In the genomic region with DNA sequence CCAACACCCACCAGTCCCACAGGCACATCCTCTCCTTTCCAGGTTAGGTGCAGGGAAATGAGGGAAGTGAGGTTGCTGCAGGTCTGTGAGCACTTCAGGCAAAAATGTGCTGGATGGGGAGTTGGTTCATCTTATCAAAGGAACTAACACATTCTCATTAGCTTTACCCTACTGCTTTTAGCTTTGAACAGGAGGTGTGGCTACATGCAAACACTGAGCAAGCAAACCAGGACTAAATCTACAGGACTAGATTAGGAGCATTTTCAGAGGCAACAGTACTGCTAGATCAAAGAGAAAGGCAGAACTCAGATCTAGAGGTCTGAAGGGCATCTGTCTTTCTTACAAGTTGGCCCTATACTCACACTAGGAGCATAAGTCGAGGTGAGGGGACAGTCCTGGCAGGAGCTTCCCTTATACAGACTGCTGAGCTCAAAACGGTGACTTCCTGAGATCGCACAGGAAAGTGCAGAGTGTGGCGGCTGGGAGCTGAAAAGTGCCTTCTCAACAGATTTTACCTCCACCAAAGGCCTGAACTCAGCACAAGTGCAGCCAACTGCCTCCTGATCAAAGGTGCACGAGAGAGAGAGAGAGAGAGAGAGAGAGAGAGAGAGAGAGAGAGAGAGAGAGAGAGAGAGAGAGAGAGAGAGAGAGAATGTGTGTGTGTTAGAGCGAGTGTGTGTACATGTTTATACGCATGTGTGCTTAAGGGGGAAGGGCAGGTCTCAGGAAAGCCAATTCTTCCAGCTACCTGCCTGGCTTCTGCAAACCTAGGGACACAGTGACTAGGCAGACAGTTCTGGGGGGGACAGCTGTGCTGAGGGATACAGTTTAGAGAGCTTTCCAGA, we compare ENCODE assay signal across 1 mouse cellular context.
TF ChIP-seq lines count a peak whose summit lies in the region.

No protein-coding gene starts in this region.

TF ChIP-seq in MEL, 35 proteins besides CTCF, POLR2A, EP300 and RAD21:
- TF ChIP-seq ZC3H11A (IDR thresholded peaks at IDR 0.05; ENCODE audit: low read depth, low read length) (no peak), USF1 (IDR thresholded peaks at IDR 0.05; ENCODE audit: low read depth, low read length) (no peak), MYC (IDR thresholded peaks at IDR 0.05; ENCODE audit: low read depth, low read length) (no peak), NELFE (IDR thresholded peaks at IDR 0.05; ENCODE audit: low read depth, low read length) (no peak), POLR2AphosphoS2 (IDR thresholded peaks at IDR 0.05; ENCODE audit: low read length) (no peak), MAX (IDR thresholded peaks at IDR 0.05; ENCODE audit: low read length) (0 out of 2 replicates have a peak, but pooled peaks have one; percentile 27), ETS1 (IDR thresholded peaks at IDR 0.05; ENCODE audit: low read depth, low read length) (no peak; the same call in 1 of the 2 replicates), ZKSCAN1 (IDR thresholded peaks at IDR 0.05; ENCODE audit: low read depth, low read length) (no peak), ZMIZ1 (IDR thresholded peaks at IDR 0.05; ENCODE audit: low read depth, low read length) (no peak), CHD2 (IDR thresholded peaks at IDR 0.05; ENCODE audit: low read length) (no peak), MAZ (IDR thresholded peaks at IDR 0.05; ENCODE audit: low read depth, low read length) (no peak), ZNF384 (IDR thresholded peaks at IDR 0.05; ENCODE audit: low read depth, low read length) (no peak), UBTF (IDR thresholded peaks at IDR 0.05; ENCODE audit: borderline replicate concordance, insufficient read depth, low read depth, low read length) (no peak), SIN3A (IDR thresholded peaks at IDR 0.05; ENCODE audit: low read length) (peak; percentile 64), TAL1 (IDR thresholded peaks at IDR 0.05; ENCODE audit: low read length) (no peak), ELF1 (IDR thresholded peaks at IDR 0.05; ENCODE audit: low read depth, low read length) (no peak), MEF2A (IDR thresholded peaks at IDR 0.05; ENCODE audit: extremely low read depth, insufficient replicate concordance, low read depth, low read length, poor library complexity, severe bottlenecking) (no peak), GATA1 (IDR thresholded peaks at IDR 0.05; ENCODE audit: low read depth, low read length) (peak; percentile 16; the same call in 1 of the 2 replicates), CHD1 (IDR thresholded peaks at IDR 0.05; ENCODE audit: low read depth, low read length) (0 out of 2 replicates have a peak, but pooled peaks have one; percentile 17), BHLHE40 (IDR thresholded peaks at IDR 0.05; ENCODE audit: borderline replicate concordance, low read depth, low read length) (no peak), RCOR1 (IDR thresholded peaks at IDR 0.05; ENCODE audit: low read depth, low read length) (no peak), POLR2AphosphoS5 (IDR thresholded peaks at IDR 0.05; ENCODE audit: borderline replicate concordance, low read depth, low read length) (no peak), GABPA (IDR thresholded peaks at IDR 0.05; ENCODE audit: low read depth, low read length) (peak; percentile 49; the same call in 1 of the 2 replicates), TCF12 (IDR thresholded peaks at IDR 0.05; ENCODE audit: low read depth, low read length) (0 out of 2 replicates have a peak, but pooled peaks have one; percentile 15), JUND (IDR thresholded peaks at IDR 0.05; ENCODE audit: low read depth, low read length) (peak; percentile 92), E2F4 (IDR thresholded peaks at IDR 0.05; ENCODE audit: borderline replicate concordance, low read depth, low read length) (no peak), HCFC1 (IDR thresholded peaks at IDR 0.05; ENCODE audit: low read depth, low read length) (no peak; the same call in 1 of the 2 replicates), KAT2A (conservative IDR thresholded peaks at IDR 0.05; ENCODE audit: low read depth, low read length) (no peak), TBP (IDR thresholded peaks at IDR 0.05; ENCODE audit: low read depth, low read length) (0 out of 2 replicates have a peak, but pooled peaks have one; percentile 24), MYB (IDR thresholded peaks at IDR 0.05; ENCODE audit: low read depth, low read length) (no peak), MXI1 (IDR thresholded peaks at IDR 0.05; ENCODE audit: low read depth, low read length) (peak; percentile 34; the same call in 1 of the 2 replicates), MAFK (IDR thresholded peaks at IDR 0.05; ENCODE audit: borderline replicate concordance, low read depth, low read length) (no peak), NRF1 (IDR thresholded peaks at IDR 0.05; ENCODE audit: insufficient read depth, low read depth, low read length, poor library complexity, severe bottlenecking) (no peak), USF2 (IDR thresholded peaks at IDR 0.05; ENCODE audit: borderline replicate concordance in 1 of 2, insufficient read depth in 1 of 2, low read depth in 1 of 2, low read length in 2 of 2) (no peak), SMC3 (IDR thresholded peaks at IDR 0.05; ENCODE audit: low read depth, low read length) (no peak)
